Mouse (Mus musculus) midbrain, postnatal 0 days (tissue): ENCODE results near the gene Phf24. TPM values are rescaled to one million over a fixed set of nuclear protein-coding genes. Genes with fewer than 3 reads are reported as not detected.

ENCODE experiments used
- ATAC-seq: fragments of 200-750 bp; cut with Nextera tagmentation; 2 replicates; pipeline ENCODE4 v1.8.0; 2017; ENCODE audit warnings: moderate number of reproducible peaks, mild to moderate bottlenecking, moderate TSS enrichment, moderate library complexity; ENCODE audit not compliant: low FRiP score
- DNase-seq: peaks from one replicate; pipeline ENCODE4 v3.0.0-alpha.2; 2015; ENCODE audit warnings: low spot score
- H3K27ac ChIP-seq: fragments of 300-500 bp; sonication (generic); 2 replicates; pipeline ENCODE4 v1.5.1; 2014; ENCODE audit warnings: low read depth, mild to moderate bottlenecking, low read length, mixed read lengths
- H3K27me3 ChIP-seq: fragments of 300-500 bp; sonication (generic); 2 replicates; pipeline ENCODE4 v1.6.1; 2014; ENCODE audit warnings: low read length, control low read depth, mixed read lengths; ENCODE audit not compliant: insufficient read depth
- H3K36me3 ChIP-seq: fragments of 300-500 bp; sonication (generic); 2 replicates; pipeline ENCODE4 v1.6.1; 2014; ENCODE audit warnings: low read length, control low read depth, mixed read lengths; ENCODE audit not compliant: insufficient read depth
- H3K4me1 ChIP-seq: fragments of 300-500 bp; sonication (generic); 2 replicates; pipeline ENCODE4 v1.6.1; 2014; ENCODE audit warnings: mild to moderate bottlenecking, control low read depth, antibody characterized with exemption, low read length, mixed read lengths; ENCODE audit not compliant: insufficient read depth
- H3K4me2 ChIP-seq: fragments of 300-500 bp; sonication (generic); 2 replicates; pipeline ENCODE4 v1.6.1; 2014; ENCODE audit warnings: low read depth, mild to moderate bottlenecking, low read length, mixed read lengths; ENCODE audit not compliant: poor library complexity, severe bottlenecking
- H3K4me3 ChIP-seq: fragments of 300-500 bp; sonication (generic); 2 replicates; pipeline ENCODE4 v1.5.1; 2014; ENCODE audit warnings: low read depth, mild to moderate bottlenecking, low read length, moderate library complexity
- H3K9ac ChIP-seq: fragments of 300-500 bp; sonication (generic); replicated peaks from 2 replicates; pipeline ENCODE4 v1.6.1; 2014; ENCODE audit warnings: mild to moderate bottlenecking, low read length, moderate library complexity, mixed read lengths; ENCODE audit not compliant: poor library complexity, severe bottlenecking
- H3K9me3 ChIP-seq: fragments of 300-500 bp; sonication (generic); 2 replicates; pipeline ENCODE4 v1.6.1; 2016; ENCODE audit warnings: low read length, control low read depth
- CTCF ChIP-seq: IDR thresholded peaks from 2 replicates; pipeline ENCODE4 v1.5.1; 2016; ENCODE audit warnings: antibody characterized with exemption, mild to moderate bottlenecking
- WGBS: fragments of 180-500 bp; shearing (Covaris S2); extraction: QIAGEN DNeasy Blood & Tissue Kit; methylation state at CpG from one replicate; pipeline ENCODE4 v1.1.7; 2014; 5-methylcytosine and 5-hydroxymethylcytosine counted together
- polyA plus RNA-seq: library from polyadenylated mRNA; unstranded; fragments of >200 nt; fragmentation: Nextera tagmentation; extraction: Ambion mirVana; gene quantifications from 2 replicates; pipeline ENCODE4 v1.2.1, GENCODE M21; 2015
- total RNA-seq: library from RNA; depleted of rRNA; stranded (reverse); fragments of >200 nt; gene quantifications from 2 replicates; pipeline ENCODE4 v1.2.3, GENCODE M21; 2014; rRNA removed

The Phf24 gene
- 130 and 148 TPM in 2 replicates for total RNA-seq
- polyA plus RNA-seq = 44.4 and 45.0 TPM in 2 replicates

DNA sequence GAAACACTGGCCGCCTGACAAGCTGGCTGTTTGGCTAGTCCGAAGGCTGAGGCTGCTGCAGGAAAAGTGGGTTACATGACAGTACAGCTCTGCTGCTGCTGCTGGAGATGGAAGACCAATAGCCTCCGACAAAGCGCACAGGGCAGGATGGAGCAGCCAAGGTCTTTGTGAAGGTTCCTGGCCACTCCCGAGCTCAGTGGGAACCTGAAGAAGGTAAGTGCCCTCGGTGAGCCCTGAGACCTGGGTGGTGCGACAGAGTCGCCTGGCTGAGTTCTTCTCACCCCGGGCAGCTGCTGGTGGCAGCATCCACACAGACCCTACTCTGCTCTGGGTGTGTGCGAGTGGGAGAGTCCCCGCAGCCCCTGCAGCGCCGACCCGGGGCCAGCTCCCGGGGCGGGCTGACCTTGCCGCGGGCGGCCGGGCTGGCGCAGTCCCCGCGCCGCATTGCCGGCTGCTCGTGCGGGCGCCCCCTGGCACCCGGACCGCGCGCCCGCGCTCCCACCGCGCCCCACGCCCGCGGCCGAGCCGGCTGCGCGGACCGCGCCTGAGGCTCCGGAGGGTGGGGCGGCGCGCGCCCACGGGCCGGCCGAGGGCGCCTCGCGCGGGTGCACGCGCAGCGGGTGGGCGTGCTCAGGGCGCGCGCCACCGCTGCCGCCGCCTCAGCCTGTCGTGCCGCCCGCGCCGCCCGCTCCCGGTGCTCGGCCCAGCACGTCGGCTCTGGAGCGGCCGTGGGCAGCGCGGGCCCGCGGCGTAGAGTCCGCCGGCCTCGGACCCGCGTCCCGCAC lies at the start of gene Phf24:
Gene Phf24, plus strand, starts transcription at position 44 of the 785 bp plus-strand sequence.
- H3K27ac ChIP-seq = peak within 1 kb of the TSS; percentile 70
- H3K9ac ChIP-seq = peak within 1 kb of the TSS; percentile 89
- 1% methylated on average over 59 of the region's 90 CpGs for WGBS
- no peaks in the 10 kb centered on the region for H3K27me3 ChIP-seq
- no peaks in the 10 kb centered on the region for H3K9me3 ChIP-seq
- DNase-seq (peak; percentile 76), ATAC-seq (peak; percentile 80)
- H3K4me2 ChIP-seq = peak within 1 kb of the TSS; percentile 90
- H3K4me1 ChIP-seq = peaks cover 14% of the 10 kb centered on the region
- no peak for TF ChIP-seq CTCF
- no peaks in the 10 kb centered on the region for H3K36me3 ChIP-seq
- peak within 1 kb of the TSS; percentile 76 for H3K4me3 ChIP-seq

DNA sequence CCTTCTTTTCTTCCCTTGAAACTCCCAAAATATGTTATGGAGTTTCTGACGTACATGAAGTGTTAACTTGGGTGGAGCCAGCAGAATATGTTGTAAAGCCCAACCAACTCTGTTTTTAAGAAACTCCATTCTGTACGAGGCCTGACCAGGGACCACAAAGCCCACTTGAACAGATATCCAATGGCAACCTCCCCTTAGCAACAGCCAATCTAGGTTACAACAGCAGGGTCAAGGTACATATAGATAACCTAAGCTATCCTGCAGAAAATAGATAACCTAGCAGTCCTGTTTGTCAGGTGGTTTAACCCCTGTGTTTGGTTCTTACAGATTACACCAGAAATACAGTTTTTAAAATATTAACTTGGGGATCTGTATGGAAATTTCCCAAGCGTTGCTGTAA lies 49.1 kb upstream of the Phf24 start:
- 79% methylated on average over 3 of the region's 3 CpGs for WGBS
- Histone ChIP-seq H3K4me3 (no peak overlapping the region), H3K36me3 (no peaks in the 10 kb centered on the region)

DNA sequence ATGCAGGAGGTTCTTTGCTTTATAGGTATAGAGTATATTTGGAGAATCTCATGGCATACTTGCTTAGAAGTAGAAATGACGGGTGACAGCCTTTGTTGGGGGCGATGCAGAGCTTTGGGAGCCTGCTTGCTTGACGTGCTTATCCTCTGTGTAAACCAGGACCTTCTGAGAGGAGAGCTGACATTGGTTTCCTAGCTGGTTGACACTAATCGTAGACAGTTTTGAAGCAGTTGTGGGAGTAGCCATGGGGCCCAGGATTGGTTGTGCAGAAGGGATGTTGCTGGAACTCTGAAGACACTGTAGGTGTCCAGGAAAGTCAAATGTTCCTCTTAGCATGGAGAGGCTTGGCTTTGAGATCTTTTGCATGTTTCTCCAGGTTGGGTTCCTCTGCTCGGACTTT lies 48.3 kb upstream of the Phf24 start:
- no peaks in the 10 kb centered on the region for H3K4me1 ChIP-seq
- no peaks in the 10 kb centered on the region for H3K36me3 ChIP-seq
- H3K27ac ChIP-seq = no peak overlapping the region
- WGBS = 93% methylated on average over 5 of the region's 5 CpGs
- H3K4me3 ChIP-seq = no peak overlapping the region
- H3K4me2 ChIP-seq = no peak overlapping the region
- no peak for TF ChIP-seq CTCF
- DNase-seq (no peak), ATAC-seq (no peak)
- H3K27me3 ChIP-seq = no peaks in the 10 kb centered on the region
- no peak overlapping the region for H3K9ac ChIP-seq
- H3K9me3 ChIP-seq = no peaks in the 10 kb centered on the region

More for the DNA sequence above, 49.1 kb upstream of the Phf24 start:
- Histone ChIP-seq H3K4me2 (no peak overlapping the region), H3K27ac (no peak overlapping the region), H3K27me3 (no peaks in the 10 kb centered on the region), H3K9me3 (no peaks in the 10 kb centered on the region), H3K4me1 (no peaks in the 10 kb centered on the region), H3K9ac (no peak overlapping the region)
- DNase-seq (no peak), ATAC-seq (no peak)
- no peak for TF ChIP-seq CTCF

DNA sequence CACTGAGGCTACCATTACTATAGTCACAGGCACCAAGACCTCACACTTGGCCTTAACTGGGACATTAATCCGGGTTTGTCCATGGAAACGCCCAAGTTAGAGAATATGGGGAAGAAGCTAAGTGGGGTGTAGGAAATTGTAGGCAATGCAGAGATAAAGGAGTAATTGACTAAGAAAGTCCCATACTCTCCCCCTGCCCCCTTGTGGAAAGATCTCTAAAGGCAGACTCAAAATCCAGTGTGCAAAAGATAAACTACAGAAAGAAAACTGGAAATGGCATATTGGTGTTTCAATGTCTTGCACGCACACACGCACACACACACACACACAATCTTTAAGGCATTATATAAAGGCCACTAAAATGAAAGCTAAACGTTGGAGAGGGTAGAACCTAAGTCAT lies 45.7 kb upstream of the Phf24 start:
- Histone ChIP-seq H3K27me3 (no peaks in the 10 kb centered on the region), H3K9me3 (no peaks in the 10 kb centered on the region), H3K4me2 (no peak overlapping the region), H3K9ac (no peak overlapping the region), H3K4me3 (no peak overlapping the region), H3K36me3 (no peaks in the 10 kb centered on the region), H3K27ac (no peak overlapping the region), H3K4me1 (no peaks in the 10 kb centered on the region)
- ATAC-seq (no peak), DNase-seq (peak; percentile 4)
- WGBS = 82% methylated on average over 5 of the region's 5 CpGs
- peak; percentile 66 for TF ChIP-seq CTCF

DNA sequence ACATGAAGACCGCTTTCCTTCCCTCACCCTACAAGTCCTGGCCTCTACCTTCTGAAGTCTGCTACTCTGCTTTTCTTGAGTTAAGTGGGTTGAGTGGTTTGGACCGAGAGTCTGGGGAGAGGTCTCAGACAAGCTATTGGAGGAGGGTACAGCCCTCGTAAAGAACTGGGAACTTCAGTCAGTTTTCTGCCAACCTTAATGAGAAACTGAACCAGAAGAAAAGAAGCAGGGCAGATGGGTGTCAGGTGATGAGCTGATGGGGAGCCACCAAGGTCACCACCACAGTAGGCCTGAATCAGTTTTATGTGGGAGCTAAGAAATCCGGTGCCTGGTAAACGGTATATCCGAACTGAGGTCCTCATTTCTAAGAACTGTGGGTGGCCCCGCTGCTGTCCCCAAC lies 44.3 kb upstream of the Phf24 start:
- no peak for ATAC-seq
- TF ChIP-seq CTCF = no peak
- Histone ChIP-seq H3K36me3 (no peaks in the 10 kb centered on the region), H3K4me2 (no peak overlapping the region), H3K4me1 (no peaks in the 10 kb centered on the region), H3K4me3 (no peak overlapping the region), H3K27me3 (no peaks in the 10 kb centered on the region), H3K9me3 (no peaks in the 10 kb centered on the region), H3K27ac (no peak overlapping the region), H3K9ac (no peak overlapping the region)
- DNase-seq = no peak
- 97% methylated on average over 7 of the region's 7 CpGs for WGBS

DNA sequence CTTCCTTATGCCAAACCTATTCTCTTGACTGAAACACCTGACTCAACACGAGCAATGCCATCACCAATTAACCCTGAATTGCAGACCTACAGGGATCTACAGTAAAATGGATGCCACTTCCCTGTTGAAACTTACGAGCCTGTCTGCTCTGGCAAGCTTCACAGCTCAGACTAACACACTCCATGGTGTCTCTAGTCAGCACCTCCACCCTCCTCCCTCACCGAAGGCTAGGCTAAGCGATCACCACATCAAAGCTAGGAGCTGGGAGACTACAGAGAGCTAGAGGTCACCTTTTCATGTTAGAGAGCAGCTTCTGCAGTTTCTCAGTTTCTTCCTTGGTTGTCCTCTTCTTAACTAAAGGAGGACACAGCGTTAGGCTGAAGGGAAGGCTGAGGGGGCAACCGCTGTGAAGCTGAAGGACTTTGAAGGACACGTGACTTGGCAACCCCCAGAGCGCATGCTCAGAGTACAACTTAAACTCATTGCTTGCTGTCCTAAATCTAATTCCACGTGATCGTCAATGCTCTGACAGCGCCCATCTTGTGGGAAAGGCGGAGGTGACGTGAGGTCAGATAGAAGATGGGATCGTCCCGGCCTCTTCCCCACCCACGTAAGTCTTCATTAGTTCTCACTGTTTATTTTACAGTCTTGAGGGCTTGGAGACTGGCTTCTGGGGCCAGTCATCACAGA lies 43.6 kb upstream of the Phf24 start:
- H3K4me2 ChIP-seq = no peak overlapping the region
- no peak for TF ChIP-seq CTCF
- H3K4me3 ChIP-seq = no peak overlapping the region
- no peaks in the 10 kb centered on the region for H3K27me3 ChIP-seq
- H3K36me3 ChIP-seq = no peaks in the 10 kb centered on the region
- no peaks in the 10 kb centered on the region for H3K9me3 ChIP-seq
- H3K27ac ChIP-seq = no peak overlapping the region
- DNase-seq (no peak), ATAC-seq (no peak)
- no peak overlapping the region for H3K9ac ChIP-seq
- H3K4me1 ChIP-seq = no peaks in the 10 kb centered on the region
- 84% methylated on average over 16 of the region's 16 CpGs for whole genome bisulfite sequencing
